Mouse (Mus musculus) hindbrain, embryonic 14.5 days (tissue): ENCODE data around the gene Prkcd. TPM values are rescaled to one million over a fixed set of nuclear protein-coding genes. Genes with fewer than 3 reads are reported as not detected.

Experiments used
- ATAC-seq: fragments of 200-750 bp; cut with Nextera tagmentation; 2 replicates; pipeline ENCODE4 v1.8.0; 2017; ENCODE audit warnings: moderate number of reproducible peaks, mild to moderate bottlenecking, moderate TSS enrichment, moderate library complexity; ENCODE audit not compliant: low FRiP score
- DNase-seq: peaks from one replicate; pipeline ENCODE4 v3.0.0-alpha.2; 2015; ENCODE audit warnings: low spot score
- H3K27ac ChIP-seq: fragments of 300-500 bp; sonication (generic); 2 replicates; pipeline ENCODE4 v1.5.1; 2014; ENCODE audit warnings: mild to moderate bottlenecking, moderate library complexity
- H3K27me3 ChIP-seq: fragments of 300-500 bp; sonication (generic); 2 replicates; pipeline ENCODE4 v1.6.1; 2014; ENCODE audit warnings: mild to moderate bottlenecking, low read length, mixed read lengths; ENCODE audit not compliant: control insufficient read depth, insufficient read depth
- H3K36me3 ChIP-seq: fragments of 300-500 bp; sonication (generic); replicated peaks from 2 replicates; pipeline ENCODE4 v1.6.1; 2014; ENCODE audit not compliant: control insufficient read depth, insufficient read depth
- H3K4me1 ChIP-seq: fragments of 300-500 bp; sonication (generic); replicated peaks from 2 replicates; pipeline ENCODE4 v1.6.1; 2014; ENCODE audit warnings: antibody characterized with exemption, low read length, mixed read lengths; ENCODE audit not compliant: control insufficient read depth, insufficient read depth
- H3K4me2 ChIP-seq: fragments of 300-500 bp; sonication (generic); replicated peaks from 2 replicates; pipeline ENCODE4 v1.6.1; 2014; ENCODE audit warnings: mild to moderate bottlenecking, moderate library complexity
- H3K4me3 ChIP-seq: fragments of 300-500 bp; sonication (generic); replicated peaks from 2 replicates; pipeline ENCODE4 v1.5.1; 2014; ENCODE audit warnings: mild to moderate bottlenecking, low read length
- H3K9ac ChIP-seq: fragments of 300-500 bp; sonication (generic); 2 replicates; pipeline ENCODE4 v1.6.1; 2014
- H3K9me3 ChIP-seq: fragments of 300-500 bp; sonication (generic); 2 replicates; pipeline ENCODE4 v1.6.1; 2016; ENCODE audit warnings: low read length; ENCODE audit not compliant: control insufficient read depth
- WGBS: fragments of 180-500 bp; shearing (Covaris S2); extraction: QIAGEN DNeasy Blood & Tissue Kit; methylation state at CpG from one replicate; pipeline ENCODE4 v1.1.7; 2014; 5-methylcytosine and 5-hydroxymethylcytosine counted together
- polyA plus RNA-seq: library from polyadenylated mRNA; unstranded; fragments of >200 nt; fragmentation: Nextera tagmentation; extraction: Ambion mirVana; gene quantifications from 2 replicates; pipeline ENCODE4 v1.2.1, GENCODE M21; 2014

Prkcd gene
- polyA plus RNA-seq, 1 experiment from 2014 or later: 21.1 TPM

DNA sequence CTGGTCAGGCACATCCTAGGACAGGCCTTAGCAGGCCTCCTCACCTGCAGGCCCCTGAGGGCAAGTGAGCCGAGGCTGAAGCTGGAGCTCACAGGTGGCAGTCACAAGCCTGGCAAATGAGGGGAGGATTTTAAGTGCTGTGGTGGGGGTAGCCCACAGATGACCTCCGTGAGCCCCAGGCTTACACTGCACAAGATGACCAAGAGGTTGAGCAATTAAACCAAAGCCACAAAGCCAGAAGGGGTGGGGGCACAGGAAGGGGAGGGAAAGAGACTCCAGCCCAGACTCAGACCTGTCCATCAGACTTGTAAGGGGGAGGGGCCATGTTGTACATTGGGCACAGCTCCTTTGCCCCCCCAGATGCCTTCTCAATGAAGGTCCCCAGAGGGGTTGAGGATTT lies 9.3 kb downstream of the Prkcd start:
- Histone ChIP-seq H3K4me3 (no peak overlapping the region), H3K4me1 (no peaks in the 10 kb centered on the region), H3K9ac (no peak overlapping the region), H3K27me3 (no peaks in the 10 kb centered on the region), H3K27ac (no peak overlapping the region), H3K4me2 (no peak overlapping the region), H3K9me3 (no peaks in the 10 kb centered on the region), H3K36me3 (no peaks in the 10 kb centered on the region)
- WGBS: 78% methylated on average over 2 of the region's 2 CpGs
- DNase-seq (no peak), ATAC-seq (no peak)

DNA sequence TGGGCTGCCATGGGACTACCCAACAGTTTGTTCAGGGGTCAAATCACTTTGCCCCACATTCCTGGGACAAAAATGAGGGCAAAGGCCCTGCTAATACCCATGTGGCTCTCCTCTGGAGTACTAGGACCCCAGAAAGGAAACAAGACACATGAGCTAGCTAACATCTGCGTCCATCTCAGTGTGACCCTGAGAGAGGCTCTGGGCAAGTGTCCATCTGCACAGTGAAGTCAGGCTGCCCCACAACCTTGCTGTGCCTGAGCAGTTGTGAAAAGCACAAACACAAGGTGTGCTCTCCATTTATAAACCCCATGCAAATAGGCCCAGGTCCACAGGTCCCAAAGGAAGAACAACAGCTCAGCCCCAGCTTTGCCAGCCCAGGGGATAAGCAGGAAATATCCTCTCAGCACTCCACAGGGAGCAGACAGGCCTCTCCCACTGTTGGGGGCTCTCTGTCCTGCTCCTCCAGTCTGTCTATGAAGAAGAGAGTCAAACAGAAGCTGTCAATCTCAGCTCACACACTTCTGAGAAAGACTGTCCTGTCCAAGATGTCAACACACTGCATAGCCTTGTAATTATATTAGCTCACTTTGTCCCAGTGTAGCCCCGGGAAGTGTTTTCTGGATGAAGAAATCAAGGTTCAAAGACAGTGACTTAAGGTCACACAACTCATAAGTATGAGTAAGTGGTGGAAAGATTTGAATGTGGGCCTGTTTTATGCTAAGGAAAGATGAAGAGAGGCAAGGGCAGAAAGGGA lies 12.9 kb downstream of the Prkcd start:
- Histone ChIP-seq H3K27me3 (no peaks in the 10 kb centered on the region), H3K4me1 (no peaks in the 10 kb centered on the region), H3K9ac (no peak overlapping the region), H3K4me3 (no peak overlapping the region), H3K36me3 (no peaks in the 10 kb centered on the region), H3K9me3 (no peaks in the 10 kb centered on the region), H3K4me2 (no peak overlapping the region), H3K27ac (no peak overlapping the region)
- no peak for DNase-seq
- 72% methylated on average over 2 of the region's 2 CpGs for WGBS
- ATAC-seq: no peak

DNA sequence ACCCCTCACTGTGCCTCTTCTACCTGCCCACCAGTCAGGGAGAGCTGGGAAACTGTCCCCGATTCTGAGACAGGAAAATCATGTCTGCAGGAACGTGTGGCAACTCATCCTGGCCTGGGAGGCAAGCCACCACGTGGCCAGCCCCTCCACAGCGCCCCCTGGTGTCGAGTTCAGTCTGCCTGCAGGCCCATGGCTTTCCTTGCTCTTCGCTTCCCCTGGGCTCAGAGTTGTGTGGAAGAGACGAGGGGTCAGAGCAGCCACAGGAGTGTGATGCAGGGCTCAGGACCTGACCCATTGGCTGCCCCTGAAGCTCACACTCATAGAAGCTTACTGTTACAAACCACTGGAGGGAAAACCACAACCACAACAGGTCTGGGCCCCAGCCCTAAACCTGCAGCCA lies 13.5 kb downstream of the Prkcd start:
- WGBS: 16% methylated on average over 7 of the region's 7 CpGs
- Histone ChIP-seq H3K4me1 (no peaks in the 10 kb centered on the region), H3K4me2 (no peak overlapping the region), H3K36me3 (no peaks in the 10 kb centered on the region), H3K4me3 (no peak overlapping the region), H3K27me3 (no peaks in the 10 kb centered on the region), H3K27ac (no peak overlapping the region), H3K9ac (no peak overlapping the region), H3K9me3 (no peaks in the 10 kb centered on the region)
- no peak for ATAC-seq
- DNase-seq: peak; percentile 63

DNA sequence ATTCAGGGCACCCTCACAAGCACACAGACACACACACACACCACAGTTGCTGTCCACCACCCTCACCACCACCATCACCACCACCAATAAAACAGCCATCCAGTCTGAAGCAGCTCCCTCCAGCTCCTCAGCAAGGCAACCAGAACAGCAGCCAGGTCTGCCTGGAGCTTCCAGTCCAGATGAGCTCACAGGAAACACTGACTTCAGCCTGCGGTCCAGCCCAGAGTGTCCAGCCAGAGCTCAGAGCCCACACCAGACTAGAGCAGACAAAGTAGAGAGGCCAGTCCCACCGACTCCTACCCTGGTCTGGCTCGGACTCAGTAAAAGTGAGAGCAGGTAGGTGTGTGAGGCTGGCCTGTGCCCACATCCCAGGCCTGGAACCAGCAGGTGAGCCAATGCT lies 15.1 kb downstream of the Prkcd start:
- Histone ChIP-seq H3K27ac (no peak overlapping the region), H3K9ac (no peak overlapping the region), H3K4me2 (no peak overlapping the region), H3K27me3 (no peaks in the 10 kb centered on the region), H3K4me1 (no peaks in the 10 kb centered on the region), H3K9me3 (no peaks in the 10 kb centered on the region), H3K4me3 (no peak overlapping the region), H3K36me3 (no peaks in the 10 kb centered on the region)
- no peak for DNase-seq
- no peak for ATAC-seq
- WGBS: 81% methylated on average over 3 of the region's 3 CpGs

DNA sequence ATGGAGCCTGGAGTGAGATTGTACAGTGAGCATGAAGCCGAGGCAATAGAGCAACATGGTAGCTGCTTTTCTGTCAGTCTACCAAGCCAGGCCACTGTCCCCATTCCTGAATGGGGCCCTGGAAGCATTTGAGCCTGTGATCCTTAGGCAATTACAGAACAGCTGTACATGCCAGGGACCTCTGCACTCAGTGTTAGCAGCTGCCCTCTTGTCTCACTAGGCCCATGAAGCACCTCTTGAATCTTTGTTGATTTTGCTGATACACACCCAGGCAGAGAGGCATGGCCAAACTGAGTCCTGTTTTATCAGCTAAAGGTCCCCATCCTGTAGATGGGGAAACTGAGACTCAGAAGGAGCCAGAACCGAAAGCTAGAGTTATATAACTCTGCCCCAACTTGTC lies 15.7 kb downstream of the Prkcd start:
- WGBS: 84% methylated on average over 2 of the region's 2 CpGs

DNA sequence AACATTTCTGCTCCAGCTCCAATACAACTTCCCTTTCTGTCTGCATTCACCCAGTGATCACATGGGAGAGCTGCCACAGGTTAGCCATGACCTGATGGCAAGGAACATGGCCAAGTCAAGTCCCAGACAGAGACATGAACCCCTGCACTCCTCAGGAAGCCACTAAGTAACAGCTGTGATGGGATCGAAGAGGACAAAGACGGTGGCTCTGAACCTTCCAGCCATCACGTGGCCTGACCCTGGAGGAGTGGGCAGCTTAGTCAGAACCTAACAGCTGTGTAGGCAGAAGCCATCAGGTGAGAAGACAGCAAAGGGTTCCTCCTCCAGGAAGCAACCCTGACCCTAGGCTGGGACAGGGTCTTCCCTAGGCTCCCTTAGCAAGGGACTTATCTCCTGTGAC lies 16.5 kb downstream of the Prkcd start:
- H3K27me3 ChIP-seq: no peaks in the 10 kb centered on the region
- 96% methylated on average over 3 of the region's 3 CpGs for WGBS
- ATAC-seq (no peak), DNase-seq (no peak)
- no peaks in the 10 kb centered on the region for H3K9me3 ChIP-seq
- H3K9ac ChIP-seq: no peak overlapping the region
- H3K4me2 ChIP-seq: no peak overlapping the region
- no peaks in the 10 kb centered on the region for H3K36me3 ChIP-seq
- H3K27ac ChIP-seq: no peak overlapping the region
- H3K4me3 ChIP-seq: no peak overlapping the region
- H3K4me1 ChIP-seq: no peaks in the 10 kb centered on the region

More for the DNA sequence above, 15.7 kb downstream of the Prkcd start:
- Histone ChIP-seq H3K4me2 (no peak overlapping the region), H3K4me1 (no peaks in the 10 kb centered on the region), H3K27me3 (no peaks in the 10 kb centered on the region), H3K4me3 (no peak overlapping the region), H3K27ac (no peak overlapping the region), H3K9ac (no peak overlapping the region), H3K9me3 (no peaks in the 10 kb centered on the region), H3K36me3 (no peaks in the 10 kb centered on the region)
- ATAC-seq (no peak), DNase-seq (no peak)

DNA sequence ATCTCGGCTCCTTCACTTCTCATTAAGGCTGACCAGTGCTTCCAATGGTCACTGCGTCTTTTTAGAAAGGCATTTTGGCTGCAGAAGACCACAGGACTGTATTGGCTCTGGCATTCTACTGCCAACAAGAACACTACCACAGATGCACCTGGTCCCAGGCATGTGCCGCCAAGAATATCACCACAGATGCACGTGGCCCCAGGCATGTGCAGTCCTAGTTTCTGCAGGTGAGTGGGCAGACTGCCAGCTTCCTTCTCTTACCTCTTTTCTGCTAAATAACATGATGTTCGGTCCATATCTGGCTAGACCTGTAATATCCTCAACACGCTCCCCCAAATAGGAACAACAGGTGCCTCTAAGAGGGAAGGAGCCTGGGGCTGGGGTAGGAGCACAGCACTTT lies 17.8 kb downstream of the Prkcd start:
- 92% methylated on average over 6 of the region's 6 CpGs for WGBS
- ATAC-seq (no peak), DNase-seq (no peak)
- Histone ChIP-seq H3K9ac (no peak overlapping the region), H3K4me1 (no peaks in the 10 kb centered on the region), H3K4me2 (no peak overlapping the region), H3K27ac (no peak overlapping the region), H3K4me3 (no peak overlapping the region), H3K36me3 (no peaks in the 10 kb centered on the region), H3K27me3 (no peaks in the 10 kb centered on the region), H3K9me3 (no peaks in the 10 kb centered on the region)

DNA sequence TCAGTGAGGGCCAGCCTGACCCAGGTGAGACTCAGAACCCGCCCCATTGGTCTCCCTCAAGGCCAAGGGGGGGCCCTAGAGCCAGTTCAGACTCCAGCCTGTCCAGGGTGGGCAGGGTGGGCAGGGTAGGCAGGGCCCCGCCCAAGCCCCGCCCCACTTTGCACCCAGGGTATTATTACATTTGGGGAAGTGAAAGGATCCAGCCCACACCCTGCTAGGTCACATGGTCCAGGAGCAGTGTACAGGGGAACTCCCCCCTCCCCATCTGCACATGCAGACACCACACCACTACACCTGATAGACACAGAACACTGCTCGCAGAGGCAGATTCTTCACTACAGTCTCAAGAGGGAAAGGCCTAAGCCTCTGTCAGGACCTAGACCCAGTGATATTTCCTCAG lies 18.3 kb downstream of the Prkcd start:
- Histone ChIP-seq H3K27ac (no peak overlapping the region), H3K9me3 (no peaks in the 10 kb centered on the region), H3K4me1 (no peaks in the 10 kb centered on the region), H3K4me3 (no peak overlapping the region), H3K4me2 (no peak overlapping the region), H3K36me3 (no peaks in the 10 kb centered on the region), H3K27me3 (no peaks in the 10 kb centered on the region), H3K9ac (no peak overlapping the region)
- WGBS: 93% methylated on average over 4 of the region's 4 CpGs
- ATAC-seq (no peak), DNase-seq (no peak)

DNA sequence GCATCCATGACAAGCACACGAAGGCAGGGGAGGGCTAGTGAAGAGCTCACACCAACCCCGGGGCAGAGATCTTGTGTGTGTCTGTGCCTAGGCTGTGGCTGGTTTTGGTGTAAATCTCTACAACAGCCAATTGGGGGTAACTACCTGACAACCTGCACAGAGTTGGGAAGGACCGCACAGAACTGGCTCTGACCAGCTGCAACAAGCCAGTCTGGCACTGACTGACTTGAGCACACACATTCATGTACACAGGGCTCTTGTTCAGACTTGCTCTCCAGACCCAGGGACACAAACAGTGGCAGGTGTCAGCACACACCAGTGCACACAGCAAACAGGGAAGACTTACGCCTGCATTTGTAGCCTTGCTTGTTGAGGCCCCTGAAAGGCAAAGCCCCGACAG lies 19.2 kb downstream of the Prkcd start:
- no peak overlapping the region for H3K4me2 ChIP-seq
- no peaks in the 10 kb centered on the region for H3K4me1 ChIP-seq
- no peak overlapping the region for H3K27ac ChIP-seq
- no peaks in the 10 kb centered on the region; the same call in 1 of the 2 replicates for H3K36me3 ChIP-seq
- no peak for ATAC-seq
- DNase-seq: no peak
- no peaks in the 10 kb centered on the region for H3K27me3 ChIP-seq
- H3K9ac ChIP-seq: no peak overlapping the region
- H3K4me3 ChIP-seq: no peak overlapping the region
- no peaks in the 10 kb centered on the region for H3K9me3 ChIP-seq
- WGBS: 90% methylated on average over 5 of the region's 5 CpGs

DNA sequence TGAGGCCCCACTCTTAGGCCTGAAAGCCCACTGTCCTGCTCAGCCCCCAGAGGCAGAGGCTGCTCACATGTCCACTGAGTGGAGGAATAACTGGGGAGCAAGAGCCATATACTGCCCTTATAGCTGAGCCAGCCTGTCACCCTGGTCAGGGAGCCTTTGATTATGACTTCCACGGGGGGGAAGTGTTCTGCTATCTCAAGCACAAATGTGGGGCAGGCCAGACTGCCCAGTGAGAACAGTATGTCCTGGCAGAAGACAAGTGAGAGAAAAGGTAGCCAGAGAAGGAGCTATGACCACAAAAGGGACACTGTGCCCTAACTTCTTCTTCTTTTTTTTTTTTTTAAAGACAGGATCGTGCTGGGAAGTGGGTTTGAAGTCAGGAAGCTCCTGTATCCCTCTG lies 28.9 kb downstream of the Prkcd start:
- no peaks in the 10 kb centered on the region for H3K27me3 ChIP-seq
- no peak for ATAC-seq

More for the DNA sequence above, 28.9 kb downstream of the Prkcd start:
- 71% methylated on average over 2 of the region's 2 CpGs for WGBS
- H3K4me3 ChIP-seq: no peak overlapping the region
- no peaks in the 10 kb centered on the region for H3K9me3 ChIP-seq
- no peak overlapping the region for H3K9ac ChIP-seq
- H3K4me2 ChIP-seq: no peak overlapping the region
- no peak for DNase-seq
- peaks cover 9% of the 10 kb centered on the region for H3K4me1 ChIP-seq
- H3K36me3 ChIP-seq: no peaks in the 10 kb centered on the region; the same call in 1 of the 2 replicates
- no peak overlapping the region for H3K27ac ChIP-seq
